ENCODE assay signal across 8 mouse cellular contexts in the genomic region with DNA sequence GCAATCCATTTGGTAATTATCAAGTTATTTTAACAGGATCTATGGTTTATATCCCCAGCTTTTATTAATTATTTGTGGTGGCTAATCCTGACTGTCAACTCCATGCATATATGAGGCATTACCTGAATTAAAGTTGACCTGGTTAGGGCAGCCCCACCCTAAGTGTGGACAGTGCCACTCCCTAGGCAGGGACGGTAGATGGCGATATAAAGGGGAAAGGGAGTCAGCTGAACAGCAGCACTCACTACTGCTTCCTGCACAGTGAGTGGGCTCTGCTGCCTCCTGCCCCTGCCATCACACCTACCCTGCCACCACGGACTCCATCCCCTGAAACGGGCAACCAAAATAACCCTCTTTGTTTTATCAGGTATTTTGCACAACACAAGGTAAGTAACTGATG. TPM values are rescaled to one million over a fixed set of nuclear protein-coding genes. Genes with fewer than 3 reads are reported as not detected.
DNase-seq lines count a peak whose midpoint lies in the region; ATAC-seq and TF ChIP-seq lines count a peak whose summit lies in the region.

No protein-coding gene starts in this region.

- H3K4me1 ChIP-seq in E14TG2a.4 (replicated peaks; ENCODE audit: low read depth, low read length), result 0 out of 2 replicates have a peak, but pooled peaks cover 4% of the 10 kb centered on the region
- no peaks in the 10 kb centered on the region for H3K4me1 ChIP-seq in embryonic fibroblast, embryonic 13.5 days (ENCODE audit: control insufficient read depth, insufficient read depth, low read length)

- no peak overlapping the region for H3K4me3 ChIP-seq in E14TG2a.4 (replicated peaks; ENCODE audit: low read length)
- no peak overlapping the region for H3K4me3 ChIP-seq in embryonic fibroblast, embryonic 13.5 days (ENCODE audit: insufficient read depth, low read length)

- no peak for TF ChIP-seq POLR2A in embryonic fibroblast, embryonic 13.5 days (IDR thresholded peaks at IDR 0.05; ENCODE audit: low read depth, low read length)

- H3K9me3 ChIP-seq in E14TG2a.4 (ENCODE audit: low read length), result no peaks in the 10 kb centered on the region

- DNase-seq in kidney, postnatal 10 days, result peak; percentile 13
- DNase-seq in kidney, adult 18-20 months, result no peak
- DNase-seq in adrenal gland, postnatal 25 days, result no peak
- DNase-seq in urinary bladder, adult 18-20 months (ENCODE audit: low spot score in 2 of 2), result no peak
- DNase-seq in right cerebral cortex, postnatal 25 days, result no peak

- ATAC-seq in megakaryocyte, adult 5-6 weeks (ENCODE audit: poor library complexity, severe bottlenecking), result peak; percentile 66

- 0 out of 2 replicates have a peak, but pooled peaks have one; percentile 8 for TF ChIP-seq CTCF in E14TG2a.4 (conservative IDR thresholded peaks at IDR 0.05; ENCODE audit: low read length)
- TF ChIP-seq CTCF in embryonic fibroblast, embryonic 13.5 days (IDR thresholded peaks at IDR 0.05; ENCODE audit: borderline replicate concordance, insufficient read depth, low read length), result peak; percentile 46; the same call in 1 of the 2 replicates

- H3K36me3 ChIP-seq in E14TG2a.4 (ENCODE audit: insufficient read depth, low read length), result no peaks in the 10 kb centered on the region

- H3K27ac ChIP-seq in embryonic fibroblast, embryonic 13.5 days (ENCODE audit: insufficient read depth, low read length), result no peak overlapping the region

- no peaks in the 10 kb centered on the region for H3K27me3 ChIP-seq in E14TG2a.4 (ENCODE audit: insufficient read depth, low read length)

RNA-seq across cellular contexts. Expression of a gene that starts 7.7 kb away (rescaled TPM):
- polyA plus RNA-seq in embryonic fibroblast, embryonic 13.5 days (2011; ENCODE audit: insufficient read length, low read depth, missing spikeins), result 44.9 and 60.3 TPM in 2 replicates
- 38.6 and 47.7 TPM in 2 replicates for total RNA-seq in megakaryocyte, adult 5-6 weeks (2015)
- total RNA-seq in megakaryocyte, adult 5-6 weeks (2017), result 25.2 and 28.2 TPM in 2 replicates
- 38.9 and 42.8 TPM in 2 replicates for total RNA-seq in adrenal gland, postnatal 25 days (2021)

RNA-seq across cellular contexts. Expression of a gene that starts 20.2 kb away (rescaled TPM):
- 6.4 and 8.3 TPM in 2 replicates for polyA plus RNA-seq in embryonic fibroblast, embryonic 13.5 days (2011; ENCODE audit: insufficient read length, low read depth, missing spikeins)
- total RNA-seq in megakaryocyte, adult 5-6 weeks (2015), result 0.60 and 3.0 TPM in 2 replicates
- total RNA-seq in megakaryocyte, adult 5-6 weeks (2017), result 3.0 and 4.0 TPM in 2 replicates
- 4.0 and 4.3 TPM in 2 replicates for total RNA-seq in adrenal gland, postnatal 25 days (2021)
